7 mouse cellular contexts compared by ENCODE assay signal in genomic region chr12:85350407-85351232, GRCm38 (mm10). TPM values are rescaled to one million over a fixed set of nuclear protein-coding genes. Genes with fewer than 3 reads are reported as not detected.
DNase-seq lines count a peak whose midpoint lies in the region; ATAC-seq and TF ChIP-seq lines count a peak whose summit lies in the region.

No protein-coding gene starts in this region.

- H3K27ac ChIP-seq in forebrain, embryonic 14.5 days (ENCODE audit: low read depth, low read length): peak overlapping the region; percentile 71
- H3K27ac ChIP-seq in hindbrain, postnatal 0 days: peak overlapping the region; percentile 75

- H3K9me3 ChIP-seq in forebrain, embryonic 14.5 days (replicated peaks; ENCODE audit: control insufficient read depth, low read length): no peaks in the 10 kb centered on the region
- H3K9me3 ChIP-seq in hindbrain, postnatal 0 days (ENCODE audit: low read length): no peaks in the 10 kb centered on the region

- 47% methylated on average over 10 of the region's 10 CpGs for WGBS in lung, adult 2 months
- 56% methylated on average over 10 of the region's 10 CpGs for WGBS in forebrain, embryonic 14.5 days
- 48% methylated on average over 10 of the region's 10 CpGs for WGBS in hindbrain, postnatal 0 days

- peaks cover 19% of the 10 kb centered on the region for H3K4me1 ChIP-seq in lung, adult 2 months (ENCODE audit: control insufficient read depth, insufficient read depth, low read length)
- H3K4me1 ChIP-seq in forebrain, embryonic 14.5 days (ENCODE audit: control insufficient read depth, insufficient read depth, low read length): peaks cover 2% of the 10 kb centered on the region; the same call in 1 of the 2 replicates
- no peaks in the 10 kb centered on the region for H3K4me1 ChIP-seq in hindbrain, postnatal 0 days (ENCODE audit: insufficient read depth, low read length)

- no peak for TF ChIP-seq CTCF in lung, adult 2 months (IDR thresholded peaks at IDR 0.05; ENCODE audit: insufficient read depth, low read length)
- no peak for TF ChIP-seq CTCF in hindbrain, postnatal 0 days (IDR thresholded peaks at IDR 0.05; ENCODE audit: low read depth)

- peak; percentile 32 to 33 for DNase-seq in lung, adult 18-20 months
- no peak for DNase-seq in lung, adult 2 months
- peak; percentile 75 for DNase-seq in forebrain, embryonic 14.5 days (ENCODE audit: low spot score)
- peak; percentile 71 for DNase-seq in hindbrain, postnatal 0 days (ENCODE audit: low spot score)
- peak; percentile 25 for DNase-seq in lung, postnatal 10 days
- no peak for DNase-seq in urinary bladder, postnatal 36 days (ENCODE audit: low spot score in 2 of 2)
- no peak for DNase-seq in spleen, postnatal 10 days (ENCODE audit: low spot score in 2 of 2)

- ATAC-seq in forebrain, embryonic 14.5 days: peak; percentile 86
- ATAC-seq in hindbrain, postnatal 0 days: peak; percentile 95

- no peak for TF ChIP-seq POLR2A in lung, adult 2 months (IDR thresholded peaks at IDR 0.05; ENCODE audit: borderline replicate concordance, extremely low read depth, low read depth, low read length)

- H3K27me3 ChIP-seq in forebrain, embryonic 14.5 days (replicated peaks; ENCODE audit: control insufficient read depth, insufficient read depth, low read length): no peaks in the 10 kb centered on the region
- H3K27me3 ChIP-seq in hindbrain, postnatal 0 days (ENCODE audit: insufficient read depth, low read length): no peaks in the 10 kb centered on the region

- H3K4me2 ChIP-seq in forebrain, embryonic 14.5 days (ENCODE audit: low read length): 0 out of 2 replicates have a peak overlapping the region, but pooled peaks have one; percentile 9
- no peak overlapping the region for H3K4me2 ChIP-seq in hindbrain, postnatal 0 days (ENCODE audit: low read depth, low read length)

- peaks cover 32% of the 10 kb centered on the region for H3K36me3 ChIP-seq in forebrain, embryonic 14.5 days (ENCODE audit: control insufficient read depth, insufficient read depth, low read length)
- peaks cover 7% of the 10 kb centered on the region; the same call in 1 of the 2 replicates for H3K36me3 ChIP-seq in hindbrain, postnatal 0 days (ENCODE audit: insufficient read depth, low read length)

- no peak overlapping the region for H3K4me3 ChIP-seq in lung, adult 2 months (replicated peaks; ENCODE audit: extremely low read depth, low read depth, low read length)
- H3K4me3 ChIP-seq in forebrain, embryonic 14.5 days (ENCODE audit: low read depth, low read length): no peak overlapping the region
- H3K4me3 ChIP-seq in hindbrain, postnatal 0 days (ENCODE audit: low read length): no peak overlapping the region

- H3K9ac ChIP-seq in forebrain, embryonic 14.5 days (ENCODE audit: low read length): no peak overlapping the region
- H3K9ac ChIP-seq in hindbrain, postnatal 0 days (replicated peaks; ENCODE audit: low read length): no peak overlapping the region

RNA-seq across cellular contexts. Expression of gene Nek9, which starts 11.5 kb away (rescaled TPM):
- polyA plus RNA-seq in lung, adult 2 months (2012; rRNA removed): 32.7 and 39.7 TPM in 2 replicates
- polyA plus RNA-seq in forebrain, embryonic 14.5 days (2014; fragmentation: Nextera tagmentation; extraction: Ambion mirVana): 9.5 and 10.4 TPM in 2 replicates
- total RNA-seq in hindbrain, postnatal 0 days (2014; rRNA removed): 20.5 and 21.5 TPM in 2 replicates
- 8.9 and 10.5 TPM in 2 replicates for polyA plus RNA-seq in hindbrain, postnatal 0 days (2015; fragmentation: Nextera tagmentation; extraction: Ambion mirVana)

RNA-seq across cellular contexts. Expression of gene Tmed10, which starts 24.0 kb away (rescaled TPM):
- polyA plus RNA-seq in lung, adult 2 months (2012; rRNA removed): 227 and 239 TPM in 2 replicates
- 194 and 212 TPM in 2 replicates for polyA plus RNA-seq in forebrain, embryonic 14.5 days (2014; fragmentation: Nextera tagmentation; extraction: Ambion mirVana)
- total RNA-seq in hindbrain, postnatal 0 days (2014; rRNA removed): 55.0 and 59.3 TPM in 2 replicates
- polyA plus RNA-seq in hindbrain, postnatal 0 days (2015; fragmentation: Nextera tagmentation; extraction: Ambion mirVana): 222 and 224 TPM in 2 replicates

Comparison
In these comparisons a context has a peak if more than half of its experiments do, and no peak if none do; other contexts are left out.
1. DNase-seq: peak in lung, adult 18-20 months (2 of 2), forebrain, embryonic 14.5 days (single experiment), hindbrain, postnatal 0 days (single experiment) and lung, postnatal 10 days (single experiment); none in lung, adult 2 months (single experiment), urinary bladder, postnatal 36 days (0 of 2) and spleen, postnatal 10 days (0 of 2).